Mouse (Mus musculus): Measurements from ENCODE around the gene Cnbd2. TPM values are rescaled to one million over a fixed set of nuclear protein-coding genes. Genes with fewer than 3 reads are reported as not detected.
"Not testable (repeated sequence)": the region's sequence is repeated elsewhere in the genome, so short reads cannot be mapped to it uniquely, and the experiment has no call there.

Gene Cnbd2
- total and polyA plus RNA-seq, 3 experiments, result 1.0 to 3.6 (median 3.0) TPM

DNA sequence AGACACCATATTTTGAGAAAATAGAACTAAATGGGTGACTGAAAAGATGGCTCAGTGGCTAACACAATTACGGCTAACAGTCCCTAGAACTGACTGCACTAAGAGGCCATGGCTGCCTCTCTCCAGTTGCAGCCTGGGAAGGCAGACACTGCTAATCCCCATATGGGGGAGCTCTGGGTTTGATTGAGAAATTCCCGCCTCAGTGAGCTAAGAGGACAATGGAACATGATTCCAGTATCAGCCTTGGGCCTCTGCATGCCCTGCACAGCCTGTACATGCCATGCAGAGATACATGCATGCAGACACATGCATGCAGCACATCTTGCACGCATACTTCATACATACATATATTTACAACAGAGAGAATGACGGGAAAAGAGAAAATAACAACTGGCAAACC lies 69.3 kb downstream of the Cnbd2 start:
- TF ChIP-seq MYC (IDR thresholded peaks at IDR 0.05; ENCODE audit: low read depth, low read length), result no peak
- TF ChIP-seq POLR2A (IDR thresholded peaks at IDR 0.05; ENCODE audit: low read depth, low read length), result no peak
- TF ChIP-seq RAD21 (IDR thresholded peaks at IDR 0.05; ENCODE audit: low read depth, low read length), result peak; percentile 4
- no peak for TF ChIP-seq MAZ (IDR thresholded peaks at IDR 0.05; ENCODE audit: low read depth, low read length)
- Histone ChIP-seq H3K4me1 (ENCODE audit: control insufficient read depth in 1 of 2, insufficient read depth in 2 of 2) (peaks cover 0 to 13% of the 10 kb centered on the region in 2 experiments; a peak in 2 of 4 replicates), H3K9ac (ENCODE audit: insufficient read depth, low read depth) (no peak overlapping the region), H3K4me3 (replicated peaks in 1 of 3; ENCODE audit: low read depth in 2 of 3, low read length in 2 of 3, poor library complexity in 1 of 3) (no peak overlapping the region), H3K27me3 (replicated peaks) (no peaks in the 10 kb centered on the region), H3K79me2 (replicated peaks; ENCODE audit: control insufficient read depth, extremely low read depth, insufficient read depth, poor library complexity, severe bottlenecking) (no peaks in the 10 kb centered on the region), H3K4me2 (ENCODE audit: insufficient read depth, low read depth, poor library complexity, severe bottlenecking) (no peak overlapping the region), H3K9me3 (replicated peaks; ENCODE audit: low read length) (peaks cover 5% of the 10 kb centered on the region), H3K27ac (ENCODE audit: insufficient read depth, low read depth) (no peak overlapping the region), H3K36me3 (replicated peaks in 1 of 2; ENCODE audit: control insufficient read depth in 1 of 2, insufficient read depth in 1 of 2, low read length in 1 of 2) (no peaks in the 10 kb centered on the region)
- in situ Hi-C loops (cut with MboI; ENCODE audit: low pct_ligation_motif_present, low pct_unique_long_range_greater_than_20kb, low sequenced_read_pairs) (no loop called here), dilution Hi-C loops (cut with MboI; ENCODE audit: extremely low pct_ligation_motif_present, extremely low pct_unique_long_range_greater_than_20kb, low sequenced_read_pairs) (no loop called here)
- DNase-seq (ENCODE audit: extremely low read depth), result no peak

DNA sequence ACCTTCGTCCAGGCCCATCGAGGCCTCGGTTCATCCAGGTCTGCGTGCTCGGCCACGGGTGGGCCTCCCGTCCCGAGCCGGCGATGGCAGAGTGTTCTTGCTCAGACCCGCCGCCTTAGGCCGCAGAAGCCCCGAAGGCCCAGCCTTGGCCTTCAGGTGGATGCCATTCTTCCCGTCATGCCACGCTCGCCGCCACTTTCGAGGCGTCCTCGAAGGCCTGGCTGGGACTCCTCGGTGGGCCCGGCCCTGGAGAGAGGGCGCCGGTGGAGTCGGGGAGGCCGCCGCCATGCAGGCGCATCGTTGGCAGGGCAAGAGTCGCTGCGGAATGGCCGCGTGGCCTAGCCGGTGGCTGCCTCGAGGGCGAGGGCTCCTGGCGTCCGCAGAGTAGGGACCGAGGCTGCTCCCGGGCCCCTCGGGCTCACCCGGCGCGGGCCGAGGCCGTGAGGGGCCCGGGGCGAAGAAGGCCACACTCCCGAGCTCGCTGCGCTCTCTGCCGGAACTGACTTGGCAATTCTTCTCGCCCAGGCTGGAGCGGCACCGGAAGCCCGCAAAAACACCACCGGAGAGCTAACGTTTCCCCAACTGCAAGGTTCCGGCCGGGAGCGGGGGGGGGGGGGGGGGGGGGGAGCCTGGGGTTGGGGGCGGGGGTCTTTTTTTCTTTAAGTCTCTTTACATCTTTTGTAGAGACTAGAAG lies 80.5 kb downstream of the Cnbd2 start:
- DNase-seq (ENCODE audit: extremely low read depth), result peak; percentile 80
- peak overlapping the region; percentile 18 to 51 (median 44) for H3K4me3 ChIP-seq (replicated peaks in 1 of 3; ENCODE audit: low read depth in 2 of 3, low read length in 2 of 3, poor library complexity in 1 of 3)
- H3K4me2 ChIP-seq (ENCODE audit: insufficient read depth, low read depth, poor library complexity, severe bottlenecking), result peak overlapping the region; percentile 76; the same call in 1 of the 2 replicates
- in situ Hi-C loops (cut with MboI; ENCODE audit: low pct_ligation_motif_present, low pct_unique_long_range_greater_than_20kb, low sequenced_read_pairs); H3K79me2 ChIP-seq (replicated peaks; ENCODE audit: control insufficient read depth, extremely low read depth, insufficient read depth, poor library complexity, severe bottlenecking); H3K9me3 ChIP-seq (replicated peaks; ENCODE audit: low read length); H3K4me1 ChIP-seq (ENCODE audit: control insufficient read depth in 1 of 2, insufficient read depth in 2 of 2); H3K27me3 ChIP-seq (replicated peaks); dilution Hi-C loops (cut with MboI; ENCODE audit: extremely low pct_ligation_motif_present, extremely low pct_unique_long_range_greater_than_20kb, low sequenced_read_pairs); H3K36me3 ChIP-seq (replicated peaks in 1 of 2; ENCODE audit: control insufficient read depth in 1 of 2, insufficient read depth in 1 of 2, low read length in 1 of 2); H3K27ac ChIP-seq (ENCODE audit: insufficient read depth, low read depth): not testable (repeated sequence)
- TF ChIP-seq ELF1 (IDR thresholded peaks at IDR 0.05; ENCODE audit: low read depth, low read length), result 0 out of 2 replicates have a peak, but pooled peaks have one; percentile 14
- TF ChIP-seq KAT2A (IDR thresholded peaks at IDR 0.05; ENCODE audit: insufficient replicate concordance, low read length), result 0 out of 2 replicates have a peak, but pooled peaks have one; percentile 51
- peak; percentile 73; the same call in 1 of the 2 replicates for TF ChIP-seq MAFK (IDR thresholded peaks at IDR 0.05; ENCODE audit: insufficient replicate concordance, low read length)
- TF ChIP-seq POLR2A (IDR thresholded peaks at IDR 0.05; ENCODE audit: low read depth, low read length), result peak; percentile 40; the same call in 1 of the 2 replicates
- 0 out of 2 replicates have a peak, but pooled peaks have one; percentile 45 for TF ChIP-seq CHD2 (IDR thresholded peaks at IDR 0.05; ENCODE audit: low read length)
- TF ChIP-seq HCFC1 (IDR thresholded peaks at IDR 0.05; ENCODE audit: low read depth, low read length), result peak; percentile 74
- peak; percentile 85 for TF ChIP-seq MAZ (IDR thresholded peaks at IDR 0.05; ENCODE audit: low read depth, low read length)
- TF ChIP-seq TCF12 (IDR thresholded peaks at IDR 0.05; ENCODE audit: low read depth, low read length), result peak; percentile 59
- H3K9ac ChIP-seq (ENCODE audit: insufficient read depth, low read depth), result peak overlapping the region; percentile 49; the same call in 1 of the 2 replicates
